Mouse (Mus musculus): ENCODE measurements around the gene Olfr150. TPM values are rescaled to one million over a fixed set of nuclear protein-coding genes. Genes with fewer than 3 reads are reported as not detected.

The Olfr150 gene
- total RNA-seq, 1 experiment, result not detected

DNA sequence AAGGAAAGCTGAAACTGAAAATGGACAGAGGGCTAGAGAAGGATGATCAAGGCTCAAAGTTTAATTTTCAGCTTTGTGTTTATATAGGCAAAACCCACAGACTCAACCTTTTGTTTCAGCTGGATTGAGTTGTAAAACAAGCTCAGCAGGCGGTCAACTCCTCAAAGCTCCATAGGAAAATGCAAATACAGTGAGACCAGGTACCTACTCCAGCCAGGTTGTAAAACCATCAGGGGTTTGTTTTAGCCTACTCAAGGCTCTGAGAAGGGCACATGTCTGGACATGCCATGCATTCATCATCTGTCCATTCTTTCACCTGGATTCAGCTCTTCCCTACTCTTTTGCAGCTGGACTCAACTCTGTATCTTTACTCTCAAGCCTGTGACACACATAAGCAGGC, 10.0 kb downstream of the Olfr150 start:
- H3K27ac ChIP-seq (ENCODE audit: insufficient read depth, low read depth, low read length, poor library complexity, severe bottlenecking), result no peak overlapping the region
- DNase-seq (ENCODE audit: low read depth, low spot score), result peak; percentile 40
- H3K9ac ChIP-seq (ENCODE audit: insufficient read depth, low read depth, low read length, poor library complexity, severe bottlenecking), result no peak overlapping the region
- no peaks in the 10 kb centered on the region for H3K4me1 ChIP-seq (ENCODE audit: control insufficient read depth in 2 of 2, insufficient read depth in 2 of 2, low read length in 2 of 2, poor library complexity in 1 of 2)
- no peak for TF ChIP-seq CHD2 (IDR thresholded peaks at IDR 0.05; ENCODE audit: low read depth, low read length)
- TF ChIP-seq ZC3H11A (IDR thresholded peaks at IDR 0.05; ENCODE audit: borderline replicate concordance, low read depth, low read length), result no peak
- TF ChIP-seq ZNF384 (IDR thresholded peaks at IDR 0.05; ENCODE audit: low read depth, low read length), result no peak
- TF ChIP-seq MAFK (IDR thresholded peaks at IDR 0.05; ENCODE audit: insufficient read depth, low read depth, low read length), result no peak
- no peak for TF ChIP-seq HCFC1 (IDR thresholded peaks at IDR 0.05; ENCODE audit: borderline replicate concordance, insufficient read depth, low read length)
- in situ Hi-C loops (cut with MboI; ENCODE audit: low sequenced_read_pairs in 2 of 2, unreplicated experiment in 2 of 2), result no loop called here
- no peaks in the 10 kb centered on the region for H3K9me3 ChIP-seq (ENCODE audit: control insufficient read depth, insufficient read depth, low read depth, low read length)
- H3K36me3 ChIP-seq (ENCODE audit: control insufficient read depth, insufficient read depth, low read length, poor library complexity, severe bottlenecking), result no peaks in the 10 kb centered on the region
- H3K4me3 ChIP-seq (ENCODE audit: insufficient read depth in 1 of 2, low read depth in 1 of 2, low read length in 2 of 2, poor library complexity in 1 of 2, severe bottlenecking in 1 of 2), result no peak overlapping the region

DNA sequence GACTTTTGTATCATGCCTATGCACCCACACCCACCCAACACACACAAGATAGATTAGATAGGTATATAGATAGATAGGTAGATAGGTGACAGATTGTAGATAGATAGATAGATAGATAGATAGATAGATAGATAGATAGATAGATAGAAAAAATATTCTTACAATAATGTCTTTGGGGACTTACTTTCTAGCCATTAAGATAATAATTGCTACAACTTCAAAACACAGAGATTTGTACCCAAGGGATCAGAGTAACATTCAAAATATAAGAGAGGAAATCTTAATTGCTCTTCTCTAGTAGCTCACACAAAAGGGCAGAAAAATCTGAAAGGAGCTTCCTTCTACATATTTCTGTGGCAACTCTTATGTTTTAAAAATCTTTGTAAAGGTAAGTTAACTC, 15.2 kb downstream of the Olfr150 start, which contains the start of gene Olfr967:
TSS of gene Olfr967 (plus strand) at position 301 of the 400 bp plus-strand sequence.
- no peaks in the 10 kb centered on the region for H3K9me3 ChIP-seq (ENCODE audit: control insufficient read depth, insufficient read depth, low read depth, low read length)
- H3K4me3 ChIP-seq (ENCODE audit: insufficient read depth in 1 of 2, low read depth in 1 of 2, low read length in 2 of 2, poor library complexity in 1 of 2, severe bottlenecking in 1 of 2), result no peak within 1 kb of the TSS
- H3K36me3 ChIP-seq (ENCODE audit: control insufficient read depth, insufficient read depth, low read length, poor library complexity, severe bottlenecking), result no peaks in the 10 kb centered on the region
- no peak within 1 kb of the TSS for H3K9ac ChIP-seq (ENCODE audit: insufficient read depth, low read depth, low read length, poor library complexity, severe bottlenecking)
- no peak for DNase-seq (ENCODE audit: low read depth, low spot score)
- TF ChIP-seq ZNF384 (IDR thresholded peaks at IDR 0.05; ENCODE audit: low read depth, low read length) (no peak), MAFK (IDR thresholded peaks at IDR 0.05; ENCODE audit: insufficient read depth, low read depth, low read length) (no peak), CHD2 (IDR thresholded peaks at IDR 0.05; ENCODE audit: low read depth, low read length) (no peak), HCFC1 (IDR thresholded peaks at IDR 0.05; ENCODE audit: borderline replicate concordance, insufficient read depth, low read length) (no peak), ZC3H11A (IDR thresholded peaks at IDR 0.05; ENCODE audit: borderline replicate concordance, low read depth, low read length) (no peak)
- H3K27ac ChIP-seq (ENCODE audit: insufficient read depth, low read depth, low read length, poor library complexity, severe bottlenecking), result no peak within 1 kb of the TSS
- in situ Hi-C loops (cut with MboI; ENCODE audit: low sequenced_read_pairs in 2 of 2, unreplicated experiment in 2 of 2), result no loop called here
- H3K4me1 ChIP-seq (ENCODE audit: control insufficient read depth in 2 of 2, insufficient read depth in 2 of 2, low read length in 2 of 2, poor library complexity in 1 of 2), result no peaks in the 10 kb centered on the region

DNA sequence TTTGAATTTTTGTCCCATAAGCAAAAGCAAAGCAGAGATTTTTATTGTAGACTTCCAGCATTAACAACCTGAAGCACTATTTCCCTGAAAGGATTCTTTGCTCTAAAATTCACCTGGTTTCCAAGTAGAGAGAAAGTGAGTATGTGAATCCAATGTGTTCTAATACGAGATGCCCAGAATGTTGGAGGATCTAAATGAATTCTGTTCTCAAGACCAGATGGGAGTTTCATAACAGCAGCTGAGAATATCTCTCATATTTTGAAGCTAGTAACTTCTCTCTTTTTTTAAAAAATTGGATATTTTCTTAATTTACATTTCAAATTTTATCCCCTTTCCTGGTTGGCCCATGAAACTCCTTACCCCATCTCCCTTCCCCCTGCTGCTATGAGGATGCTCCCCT, 15.7 kb downstream of the Olfr150 start:
- H3K4me1 ChIP-seq (ENCODE audit: control insufficient read depth in 2 of 2, insufficient read depth in 2 of 2, low read length in 2 of 2, poor library complexity in 1 of 2), result no peaks in the 10 kb centered on the region
- H3K4me3 ChIP-seq (ENCODE audit: insufficient read depth in 1 of 2, low read depth in 1 of 2, low read length in 2 of 2, poor library complexity in 1 of 2, severe bottlenecking in 1 of 2), result no peak overlapping the region
- no peaks in the 10 kb centered on the region for H3K9me3 ChIP-seq (ENCODE audit: control insufficient read depth, insufficient read depth, low read depth, low read length)
- no peak for DNase-seq (ENCODE audit: low read depth, low spot score)
- in situ Hi-C loops (cut with MboI; ENCODE audit: low sequenced_read_pairs in 2 of 2, unreplicated experiment in 2 of 2), result no loop called here
- TF ChIP-seq CHD2 (IDR thresholded peaks at IDR 0.05; ENCODE audit: low read depth, low read length) (no peak), MAFK (IDR thresholded peaks at IDR 0.05; ENCODE audit: insufficient read depth, low read depth, low read length) (no peak), HCFC1 (IDR thresholded peaks at IDR 0.05; ENCODE audit: borderline replicate concordance, insufficient read depth, low read length) (no peak), ZC3H11A (IDR thresholded peaks at IDR 0.05; ENCODE audit: borderline replicate concordance, low read depth, low read length) (no peak)
- no peaks in the 10 kb centered on the region for H3K36me3 ChIP-seq (ENCODE audit: control insufficient read depth, insufficient read depth, low read length, poor library complexity, severe bottlenecking)
- H3K9ac ChIP-seq (ENCODE audit: insufficient read depth, low read depth, low read length, poor library complexity, severe bottlenecking), result no peak overlapping the region
- no peak overlapping the region for H3K27ac ChIP-seq (ENCODE audit: insufficient read depth, low read depth, low read length, poor library complexity, severe bottlenecking)

DNA sequence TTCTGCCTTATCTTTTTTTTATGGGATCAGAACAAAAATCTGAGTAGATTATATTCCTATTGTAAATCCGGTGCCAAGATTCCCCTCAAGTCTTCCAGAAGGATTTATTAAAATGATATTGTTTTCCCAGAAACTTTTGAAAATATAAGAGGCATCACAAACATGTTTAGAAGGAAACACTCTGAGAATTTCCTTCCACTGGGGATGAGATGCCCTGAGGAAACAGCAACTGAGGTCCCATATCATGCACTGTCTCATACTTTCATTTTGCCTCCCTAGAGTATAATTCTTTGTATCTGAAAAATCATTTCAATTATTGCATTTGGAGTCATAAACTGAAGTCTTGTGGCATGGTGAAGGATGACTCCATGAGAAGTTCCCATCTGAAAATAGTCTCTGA, 52.4 kb downstream of the Olfr150 start, which contains the start of gene Olfr968:
TSS of gene Olfr968 (minus strand) at position 101 of the 400 bp plus-strand sequence.
- Histone ChIP-seq H3K36me3 (ENCODE audit: control insufficient read depth, insufficient read depth, low read length, poor library complexity, severe bottlenecking) (no peaks in the 10 kb centered on the region), H3K9me3 (ENCODE audit: control insufficient read depth, insufficient read depth, low read depth, low read length) (no peaks in the 10 kb centered on the region), H3K27ac (ENCODE audit: insufficient read depth, low read depth, low read length, poor library complexity, severe bottlenecking) (no peak within 1 kb of the TSS), H3K4me1 (ENCODE audit: control insufficient read depth in 2 of 2, insufficient read depth in 2 of 2, low read length in 2 of 2, poor library complexity in 1 of 2) (no peaks in the 10 kb centered on the region), H3K9ac (ENCODE audit: insufficient read depth, low read depth, low read length, poor library complexity, severe bottlenecking) (no peak within 1 kb of the TSS), H3K4me3 (ENCODE audit: insufficient read depth in 1 of 2, low read depth in 1 of 2, low read length in 2 of 2, poor library complexity in 1 of 2, severe bottlenecking in 1 of 2) (no peak within 1 kb of the TSS)
- in situ Hi-C loops (cut with MboI; ENCODE audit: low sequenced_read_pairs in 2 of 2, unreplicated experiment in 2 of 2), result no loop called here
- DNase-seq (ENCODE audit: low read depth, low spot score), result no peak
- TF ChIP-seq HCFC1 (IDR thresholded peaks at IDR 0.05; ENCODE audit: borderline replicate concordance, insufficient read depth, low read length) (no peak), MAFK (IDR thresholded peaks at IDR 0.05; ENCODE audit: insufficient read depth, low read depth, low read length) (no peak), ZC3H11A (IDR thresholded peaks at IDR 0.05; ENCODE audit: borderline replicate concordance, low read depth, low read length) (no peak), ZNF384 (IDR thresholded peaks at IDR 0.05; ENCODE audit: low read depth, low read length) (no peak), CHD2 (IDR thresholded peaks at IDR 0.05; ENCODE audit: low read depth, low read length) (no peak)

Other genes starting within 250 kb of the Olfr150 start
- gene Olfr44, start 237.0 kb upstream of the Olfr150 start, total RNA-seq (2012; rRNA removed), result not detected in 2 replicates
- not detected in 2 replicates for gene Olfr957, start 215.2 kb upstream of the Olfr150 start, total RNA-seq (2012; rRNA removed)
- gene Olfr958, start 176.9 kb upstream of the Olfr150 start, total RNA-seq (2012; rRNA removed), result not detected in 2 replicates
- not detected in 2 replicates for gene Olfr959, start 155.4 kb upstream of the Olfr150 start, total RNA-seq (2012; rRNA removed)
- 0.74 and 2.0 TPM in 2 replicates for gene AW551984, start 126.6 kb upstream of the Olfr150 start, total RNA-seq (2012; rRNA removed)
- gene Olfr148, start 120.3 kb upstream of the Olfr150 start, total RNA-seq (2012; rRNA removed), result not detected in 2 replicates
- not detected in 2 replicates for gene Olfr960, start 109.6 kb upstream of the Olfr150 start, total RNA-seq (2012; rRNA removed)
- not detected in 2 replicates for gene Olfr961, start 85.9 kb upstream of the Olfr150 start, total RNA-seq (2012; rRNA removed)
- not detected in 2 replicates for gene Olfr963, start 63.8 kb upstream of the Olfr150 start, total RNA-seq (2012; rRNA removed)
- gene Olfr149, start 23.9 kb upstream of the Olfr150 start, total RNA-seq (2012; rRNA removed), result not detected in 2 replicates
- not detected in 2 replicates for gene Olfr965, start 19.6 kb upstream of the Olfr150 start, total RNA-seq (2012; rRNA removed)
- gene Olfr967, start 15.3 kb downstream of the Olfr150 start, total RNA-seq (2012; rRNA removed), result not detected in 2 replicates
- 0.05 TPM in 1 of 2 replicates, not detected in the other for gene Olfr968, start 52.3 kb downstream of the Olfr150 start, total RNA-seq (2012; rRNA removed)
- not detected in 2 replicates for gene Olfr969, start 60.0 kb downstream of the Olfr150 start, total RNA-seq (2012; rRNA removed)
- not detected in 2 replicates for gene Olfr970, start 77.9 kb downstream of the Olfr150 start, total RNA-seq (2012; rRNA removed)
- not detected in 2 replicates for gene Olfr971, start 105.9 kb downstream of the Olfr150 start, total RNA-seq (2012; rRNA removed)
- gene Olfr972, start 135.4 kb downstream of the Olfr150 start, total RNA-seq (2012; rRNA removed), result not detected in 2 replicates
- gene Olfr229, start 176.4 kb downstream of the Olfr150 start, total RNA-seq (2012; rRNA removed), result not detected in 2 replicates
- gene Olfr974, start 206.5 kb downstream of the Olfr150 start, total RNA-seq (2012; rRNA removed), result not detected in 2 replicates
- gene Olfr975, start 221.1 kb downstream of the Olfr150 start, total RNA-seq (2012; rRNA removed), result not detected in 2 replicates
- gene Olfr976, start 230.2 kb downstream of the Olfr150 start, total RNA-seq (2012; rRNA removed), result not detected in 2 replicates